ENCODE assay signal across 7 mouse cellular contexts in the genomic region with DNA sequence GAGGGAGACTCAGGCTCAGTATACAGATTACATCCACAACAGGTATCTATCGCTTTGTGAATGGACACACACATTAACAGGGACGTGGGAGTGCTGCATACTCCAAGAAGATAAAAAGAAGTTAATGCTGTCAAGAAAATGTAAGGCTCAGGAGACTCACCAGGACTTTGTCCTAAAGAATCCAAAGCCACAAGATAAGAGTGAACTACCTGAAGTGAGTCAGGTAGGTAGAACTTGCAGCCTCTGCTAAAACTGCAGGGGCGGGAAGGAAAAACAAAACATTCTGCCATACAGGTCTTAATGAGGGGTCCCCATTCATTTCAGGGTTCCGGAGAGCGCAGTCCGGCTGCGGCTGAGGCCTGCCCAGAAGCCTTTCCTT. TPM values are rescaled to one million over a fixed set of nuclear protein-coding genes. Genes with fewer than 3 reads are reported as not detected.
DNase-seq lines count a peak whose midpoint lies in the region; ATAC-seq and TF ChIP-seq lines count a peak whose summit lies in the region.

No protein-coding gene starts in this region.

- no peaks in the 10 kb centered on the region for H3K9me3 ChIP-seq in lung, embryonic 16.5 days (ENCODE audit: control insufficient read depth, low read length)
- H3K9me3 ChIP-seq in forebrain, embryonic 11.5 days (ENCODE audit: control insufficient read depth, low read length): no peaks in the 10 kb centered on the region
- no peaks in the 10 kb centered on the region for H3K9me3 ChIP-seq in limb, embryonic 12.5 days

- 11% methylated on average over 7 of the region's 7 CpGs for WGBS in lung, embryonic 16.5 days
- 12% methylated on average over 7 of the region's 7 CpGs for whole genome bisulfite sequencing in forebrain, embryonic 11.5 days
- 15% methylated on average over 7 of the region's 7 CpGs for WGBS in limb, embryonic 12.5 days
- 9% methylated on average over 7 of the region's 7 CpGs for WGBS in small intestine, adult 2 months

- no peaks in the 10 kb centered on the region for H3K36me3 ChIP-seq in lung, embryonic 16.5 days (ENCODE audit: control insufficient read depth, insufficient read depth, low read length)
- H3K36me3 ChIP-seq in forebrain, embryonic 11.5 days (ENCODE audit: control insufficient read depth, insufficient read depth, low read length): no peaks in the 10 kb centered on the region
- H3K36me3 ChIP-seq in limb, embryonic 12.5 days: no peaks in the 10 kb centered on the region
- no peaks in the 10 kb centered on the region for H3K36me3 ChIP-seq in small intestine, adult 2 months (ENCODE audit: control insufficient read depth, insufficient read depth, low read length)

- peak overlapping the region; percentile 90 for H3K4me2 ChIP-seq in lung, embryonic 16.5 days (ENCODE audit: low read depth, low read length)
- peak overlapping the region; percentile 68 for H3K4me2 ChIP-seq in forebrain, embryonic 11.5 days (ENCODE audit: low read depth, low read length, severe bottlenecking)
- H3K4me2 ChIP-seq in limb, embryonic 12.5 days: peak overlapping the region; percentile 77

- peaks cover 35% of the 10 kb centered on the region for H3K4me1 ChIP-seq in lung, embryonic 16.5 days (replicated peaks; ENCODE audit: control insufficient read depth, insufficient read depth, low read length)
- no peaks in the 10 kb centered on the region; the same call in none of the 2 replicates for H3K4me1 ChIP-seq in forebrain, embryonic 11.5 days (replicated peaks; ENCODE audit: control insufficient read depth, insufficient read depth, low read length)
- peaks cover 36% of the 10 kb centered on the region for H3K4me1 ChIP-seq in limb, embryonic 12.5 days (replicated peaks)
- H3K4me1 ChIP-seq in small intestine, adult 2 months (ENCODE audit: control insufficient read depth, insufficient read depth, insufficient read length, low read length): peaks cover 33% of the 10 kb centered on the region

- no peak for TF ChIP-seq CTCF in small intestine, adult 2 months (IDR thresholded peaks at IDR 0.05; ENCODE audit: extremely low read depth, insufficient read length, insufficient replicate concordance, low read depth, low read length)

- no peaks in the 10 kb centered on the region for H3K27me3 ChIP-seq in lung, embryonic 16.5 days (ENCODE audit: control insufficient read depth, insufficient read depth, low read depth, low read length)
- no peaks in the 10 kb centered on the region for H3K27me3 ChIP-seq in forebrain, embryonic 11.5 days (ENCODE audit: control insufficient read depth, insufficient read depth, low read length)
- no peaks in the 10 kb centered on the region for H3K27me3 ChIP-seq in limb, embryonic 12.5 days
- H3K27me3 ChIP-seq in small intestine, adult 2 months (ENCODE audit: control insufficient read depth, insufficient read depth, low read length): no peaks in the 10 kb centered on the region

- no peak for ATAC-seq in lung, embryonic 16.5 days (ENCODE audit: low read depth)
- no peak for ATAC-seq in forebrain, embryonic 11.5 days (replicated peaks; ENCODE audit: low FRiP score)
- no peak for ATAC-seq in limb, embryonic 12.5 days (ENCODE audit: insufficient number of reproducible peaks, insufficient read depth, low FRiP score, low TSS enrichment, low read depth)

- DNase-seq in lung, postnatal 36 days: no peak
- no peak for DNase-seq in forebrain, embryonic 11.5 days (ENCODE audit: low spot score)
- no peak for DNase-seq in thymus, postnatal 14 days
- DNase-seq in embryo, embryonic 10 days (ENCODE audit: low spot score): no peak

- TF ChIP-seq POLR2A in small intestine, adult 2 months (IDR thresholded peaks at IDR 0.05; ENCODE audit: low read depth, low read length): no peak

- peak overlapping the region; percentile 96 for H3K4me3 ChIP-seq in lung, embryonic 16.5 days (ENCODE audit: low read length)
- peak overlapping the region; percentile 95 for H3K4me3 ChIP-seq in forebrain, embryonic 11.5 days (ENCODE audit: low read depth, low read length)
- H3K4me3 ChIP-seq in limb, embryonic 12.5 days (replicated peaks): peak overlapping the region; percentile 97
- H3K4me3 ChIP-seq in small intestine, adult 2 months (ENCODE audit: low read depth, low read length): peak overlapping the region; percentile 91

- H3K9ac ChIP-seq in lung, embryonic 16.5 days (ENCODE audit: low read length): peak overlapping the region; percentile 96
- peak overlapping the region; percentile 92 for H3K9ac ChIP-seq in forebrain, embryonic 11.5 days (ENCODE audit: low read length)
- peak overlapping the region; percentile 93 for H3K9ac ChIP-seq in limb, embryonic 12.5 days (replicated peaks)

- H3K27ac ChIP-seq in lung, embryonic 16.5 days (ENCODE audit: low read length): no peak overlapping the region
- H3K27ac ChIP-seq in forebrain, embryonic 11.5 days (ENCODE audit: low read depth, low read length): no peak overlapping the region
- H3K27ac ChIP-seq in limb, embryonic 12.5 days: peak overlapping the region; percentile 90
- H3K27ac ChIP-seq in small intestine, adult 2 months (ENCODE audit: insufficient read depth, low read depth, low read length): peak overlapping the region; percentile 55

RNA-seq across cellular contexts. Expression of a gene that starts 23.1 kb away (rescaled TPM):
- polyA plus RNA-seq in lung, embryonic 16.5 days (2015; fragmentation: Nextera tagmentation; extraction: Ambion mirVana): 41.6 and 42.1 TPM in 2 replicates
- polyA plus RNA-seq in forebrain, embryonic 11.5 days (2014; fragmentation: Nextera tagmentation; extraction: Ambion mirVana): 81.7 and 88.6 TPM in 2 replicates
- 51.3 and 68.4 TPM in 2 replicates for polyA plus RNA-seq in limb, embryonic 12.5 days (2016; fragmentation: Nextera tagmentation; extraction: Ambion mirVana)
- polyA plus RNA-seq in small intestine, adult 2 months (2012; rRNA removed): 46.0 and 101 TPM in 2 replicates

Comparison
In these comparisons a context has a peak if more than half of its experiments do, and no peak if none do; other contexts are left out.
1. H3K27ac ChIP-seq: peak in limb, embryonic 12.5 days (single experiment) and small intestine, adult 2 months (single experiment); none in lung, embryonic 16.5 days (single experiment) and forebrain, embryonic 11.5 days (single experiment).
2. Peak in every context shown above with its lines, with median percentiles within 50 percentile points of each other: H3K4me2 ChIP-seq, H3K4me3 ChIP-seq and H3K9ac ChIP-seq.